Mouse (Mus musculus) retina, postnatal 1 day (tissue): ENCODE measurements at regions not wholly inside any gene's neighbourhood (a gene's known extent, or its start where the extent isn't known, plus 50 kb on each side); places are given as distances from the start of the nearest gene placed in this dataset.

Experiments
- DNase-seq: peaks from one replicate; pipeline ENCODE4 v3.0.0-alpha.2; 2012

- DNase-seq = no peak
These were observed 162.9 kb upstream of the Arid2 start for GRCm38 (mm10) chr15:96124397-96124796.

- no peak for DNase-seq
These were observed 157.6 kb upstream of the Arid2 start for GRCm38 (mm10) chr15:96129699-96130098.

- DNase-seq = no peak
These were observed 156.8 kb upstream of the Arid2 start for GRCm38 (mm10) chr15:96130531-96130930.

GRCm38 (mm10) chr15:96131582-96132091 lies 155.7 kb upstream of the Arid2 start:
- no peak for DNase-seq

GRCm38 (mm10) chr15:96132636-96133035 lies 154.7 kb upstream of the Arid2 start:
- no peak for DNase-seq

GRCm38 (mm10) chr15:96135250-96135731 lies 152.0 kb upstream of the Arid2 start:
- peak; percentile 83 for DNase-seq

GRCm38 (mm10) chr15:96135816-96136215 lies 151.5 kb upstream of the Arid2 start:
- DNase-seq = no peak

- DNase-seq = no peak
These were observed 149.8 kb upstream of the Arid2 start for GRCm38 (mm10) chr15:96137534-96137933.

GRCm38 (mm10) chr15:96137945-96138344 lies 149.4 kb upstream of the Arid2 start:
- no peak for DNase-seq

GRCm38 (mm10) chr15:96153489-96153888 lies 133.8 kb upstream of the Arid2 start:
- DNase-seq = no peak

- DNase-seq = no peak
These were observed 129.0 kb upstream of the Arid2 start for GRCm38 (mm10) chr15:96158321-96158720.

GRCm38 (mm10) chr15:96164771-96165431 lies 122.4 kb upstream of the Arid2 start:
- peak; percentile 61 for DNase-seq

GRCm38 (mm10) chr15:96167256-96167655 lies 120.1 kb upstream of the Arid2 start:
- DNase-seq = peak; percentile 70

GRCm38 (mm10) chr15:96169726-96170467 lies 117.4 kb upstream of the Arid2 start:
- DNase-seq = peak; percentile 70

GRCm38 (mm10) chr15:96170986-96171769 lies 116.1 kb upstream of the Arid2 start:
- peak; percentile 68 for DNase-seq

- no peak for DNase-seq
These were observed 109.4 kb upstream of the Arid2 start for GRCm38 (mm10) chr15:96177911-96178310.

- no peak for DNase-seq
These were observed 108.8 kb upstream of the Arid2 start for GRCm38 (mm10) chr15:96178374-96179109.

GRCm38 (mm10) chr15:96179511-96179910 lies 107.8 kb upstream of the Arid2 start:
- no peak for DNase-seq

- no peak for DNase-seq
These were observed 107.3 kb upstream of the Arid2 start for GRCm38 (mm10) chr15:96180036-96180435.

- no peak for DNase-seq
These were observed 106.3 kb upstream of the Arid2 start for GRCm38 (mm10) chr15:96180977-96181376.

- no peak for DNase-seq
These were observed 105.0 kb upstream of the Arid2 start for GRCm38 (mm10) chr15:96182313-96182712.

GRCm38 (mm10) chr15:96183069-96183468 lies 104.2 kb upstream of the Arid2 start:
- no peak for DNase-seq

- DNase-seq = no peak
These were observed 102.7 kb upstream of the Arid2 start for GRCm38 (mm10) chr15:96184666-96185065.
